Mouse (Mus musculus) left cerebral cortex, postnatal 14 days (tissue): Measurements from ENCODE around the gene Tmtc2. TPM values are rescaled to one million over a fixed set of nuclear protein-coding genes. Genes with fewer than 3 reads are reported as not detected.

Source experiments
- DNase-seq, 2 experiments: peaks; one replicate each; pipeline ENCODE4 v3.0.0; 2021 to 2022; ENCODE audit warnings: low spot score in 2 of 2, mixed read lengths in 1 of 2
- intact Hi-C: fragments of 180-260 bp; cut with DNase I; formaldehyde crosslinking; loops from one replicate; pipeline ENCODE4 v1.15.1; 2025
- total RNA-seq, 2 experiments: library from RNA; stranded (reverse); gene quantifications; 2 replicates each; pipeline ENCODE4 v1.2.3; 2021

The Tmtc2 gene
- total RNA-seq, 2 experiments from 2014 or later, result 9.4 to 10.8 TPM

- intact Hi-C loops, result no loop called here
- no peak for DNase-seq
Observed at GRCm38 (mm10) chr10:105509146-105509895, 64.9 kb downstream of the Tmtc2 start.

DNA sequence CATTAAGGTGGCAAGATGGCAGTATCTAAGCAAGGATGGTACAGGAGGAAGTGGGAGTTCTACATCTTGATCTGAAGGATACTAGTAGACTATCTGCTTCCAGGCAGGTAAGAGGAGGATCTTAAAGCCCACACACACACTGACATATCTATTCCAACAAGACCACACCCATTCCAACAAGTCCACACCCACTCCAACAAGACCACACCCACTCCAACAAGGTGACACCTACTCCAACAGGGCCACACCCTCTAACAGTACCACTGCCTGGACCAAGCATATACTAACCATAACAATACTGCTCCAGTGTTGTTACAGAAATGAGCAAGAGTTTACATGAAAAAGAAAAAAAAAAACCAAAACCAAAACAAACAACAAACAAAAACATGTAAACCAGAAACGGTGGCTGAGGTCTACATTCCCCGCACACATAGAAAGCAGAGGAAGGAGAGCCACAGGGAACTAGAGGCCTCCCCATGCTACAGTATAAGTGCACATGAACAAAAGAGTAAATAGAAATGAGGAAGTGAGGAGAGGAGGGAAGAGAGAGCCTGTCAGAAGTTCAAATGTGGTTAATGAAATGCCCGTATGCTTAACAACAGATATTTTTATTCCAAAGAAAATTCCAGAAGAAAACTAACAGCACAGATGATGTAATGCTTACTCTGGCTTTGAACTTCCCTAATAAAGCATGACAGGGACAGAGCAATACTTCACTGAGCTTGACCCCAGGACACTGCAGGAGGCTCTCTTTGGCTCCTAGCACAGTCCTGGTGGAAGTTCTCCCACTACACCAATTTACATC, 66.1 kb downstream of the Tmtc2 start:
- DNase-seq, result no peak
- intact Hi-C loops, result no loop called here

DNA sequence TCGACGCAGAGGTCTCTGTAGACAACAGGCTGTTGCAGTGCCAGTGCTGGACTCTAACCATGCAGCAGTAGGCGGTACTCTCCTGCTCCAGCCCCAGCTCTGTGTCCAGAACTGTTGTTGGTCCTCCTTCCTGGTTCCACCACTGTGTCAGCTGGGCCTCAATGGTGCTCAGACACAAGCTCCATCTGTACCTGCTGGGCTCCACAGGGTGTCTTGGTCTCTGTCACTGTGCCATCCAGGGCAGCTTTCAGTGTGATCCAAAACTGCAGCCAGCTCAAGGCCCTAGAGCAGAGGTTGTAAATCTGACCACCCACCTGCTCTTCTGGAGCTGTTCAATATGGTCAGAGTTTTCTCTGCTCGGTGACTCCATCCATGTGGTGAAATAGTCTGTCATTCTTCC, 68.2 kb downstream of the Tmtc2 start:
- no peak for DNase-seq
- intact Hi-C loops, result no loop called here

DNA sequence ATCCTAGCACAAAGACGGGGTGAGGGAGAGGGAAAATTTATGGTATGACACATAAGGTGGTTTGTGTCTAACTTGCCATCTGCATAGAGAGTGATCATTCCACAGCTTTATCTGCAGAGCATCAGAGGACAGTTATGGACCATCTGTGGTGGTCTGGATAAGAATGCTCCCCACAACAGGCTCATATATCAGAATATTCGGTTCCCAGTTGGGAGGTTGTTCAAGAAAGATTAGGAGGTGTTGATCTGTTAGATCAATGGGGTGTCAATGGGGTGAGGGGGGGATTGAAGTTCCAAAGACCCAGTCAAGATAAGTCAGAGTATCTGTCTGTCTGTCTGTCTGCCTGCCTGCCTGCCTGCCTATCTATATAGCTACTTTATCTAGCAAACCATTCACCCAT, 69.8 kb downstream of the Tmtc2 start:
- DNase-seq, result no peak
- intact Hi-C loops, result no loop called here

GRCm38 (mm10) chr10:105501736-105502135, 72.5 kb downstream of the Tmtc2 start:
- intact Hi-C loops, result no loop called here
- DNase-seq, result no peak

DNA sequence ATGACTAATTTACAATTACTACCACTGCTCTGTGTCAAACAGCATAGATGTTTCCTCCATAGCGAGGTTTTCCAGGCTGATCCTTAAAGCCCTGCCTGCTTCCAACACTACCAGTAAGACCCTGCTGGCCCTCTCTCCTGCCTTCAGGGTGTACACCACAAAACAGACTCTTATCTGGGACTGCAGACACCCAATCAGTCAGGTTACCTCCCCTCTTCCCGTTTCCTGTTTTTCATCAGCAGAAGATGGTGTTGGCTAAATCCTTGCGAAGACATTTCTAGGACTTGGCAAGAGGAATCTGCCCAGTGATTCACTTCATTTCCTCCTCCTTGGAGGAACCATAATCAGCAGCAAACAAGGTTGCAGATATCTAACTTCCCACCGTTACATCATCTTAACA, 73.8 kb downstream of the Tmtc2 start:
- intact Hi-C loops, result no loop called here
- DNase-seq, result no peak

DNA sequence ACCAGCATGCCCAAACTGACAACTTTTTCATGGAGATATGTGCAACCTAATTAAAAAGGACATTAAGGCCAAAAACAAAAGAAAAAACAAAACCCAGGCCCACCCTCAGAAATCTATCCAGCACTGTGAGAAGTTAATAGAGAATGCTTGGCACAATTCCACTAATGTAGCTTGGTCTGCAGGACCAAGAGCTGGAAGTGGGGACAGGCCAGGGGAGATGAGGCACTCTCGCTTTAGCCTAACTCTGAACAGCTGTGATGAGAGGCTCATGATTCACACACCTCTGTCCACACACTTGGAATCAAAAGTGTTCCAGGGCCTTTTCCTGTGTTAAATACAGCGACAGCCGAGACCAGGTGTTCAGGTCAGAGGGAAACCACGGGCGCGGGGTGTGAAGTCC, 79.0 kb downstream of the Tmtc2 start:
- DNase-seq, result no peak
- intact Hi-C loops, result no loop called here

- intact Hi-C loops, result no loop called here
- no peak for DNase-seq
Observed at GRCm38 (mm10) chr10:105492485-105492884, 81.8 kb downstream of the Tmtc2 start.

DNA sequence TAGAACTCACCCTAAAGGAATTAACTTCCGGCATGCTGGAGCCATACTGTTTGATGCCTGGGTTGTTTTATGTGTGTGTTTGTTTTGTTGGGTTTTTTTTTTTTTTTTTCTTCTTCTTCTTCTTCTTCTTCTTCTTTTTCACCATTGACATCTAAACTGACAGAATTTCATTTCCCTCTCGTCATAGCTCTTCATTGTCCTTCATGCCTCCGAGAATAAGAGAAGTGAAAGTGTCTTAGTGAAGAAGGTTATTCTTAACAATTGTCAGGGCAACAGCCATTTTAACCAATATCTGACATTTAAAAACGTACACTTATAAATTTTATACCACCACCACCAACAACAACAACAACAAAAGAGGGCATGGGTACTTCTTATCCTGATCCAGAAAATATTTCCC, 83.5 kb downstream of the Tmtc2 start:
- intact Hi-C loops, result no loop called here
- no peak for DNase-seq

- intact Hi-C loops, result no loop called here
- DNase-seq, result peak in 1 of 2 experiments; percentile 13
Observed at GRCm38 (mm10) chr10:105489970-105490735, 84.1 kb downstream of the Tmtc2 start.

DNA sequence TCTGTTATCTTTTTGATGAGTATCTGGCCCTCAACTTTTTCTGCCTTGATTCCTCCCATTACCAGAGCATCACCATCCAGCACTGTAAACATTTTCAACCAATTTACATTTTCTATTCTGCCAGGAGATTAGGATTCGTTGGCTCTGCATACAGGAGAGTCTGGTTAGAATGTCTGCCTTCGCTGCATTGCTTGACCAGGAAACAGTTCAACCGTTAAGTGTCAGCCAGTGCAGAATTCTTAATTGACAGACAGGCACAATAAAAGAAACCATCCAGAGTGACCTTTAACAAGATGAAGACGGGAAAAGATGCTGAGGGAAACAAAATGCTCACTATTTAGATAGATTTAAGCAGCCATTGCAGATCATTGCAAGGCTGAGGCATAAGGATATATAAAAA, 87.3 kb downstream of the Tmtc2 start:
- intact Hi-C loops, result no loop called here
- no peak for DNase-seq

GRCm38 (mm10) chr10:105484355-105485094, 89.7 kb downstream of the Tmtc2 start:
- intact Hi-C loops, result no loop called here
- no peak for DNase-seq

DNA sequence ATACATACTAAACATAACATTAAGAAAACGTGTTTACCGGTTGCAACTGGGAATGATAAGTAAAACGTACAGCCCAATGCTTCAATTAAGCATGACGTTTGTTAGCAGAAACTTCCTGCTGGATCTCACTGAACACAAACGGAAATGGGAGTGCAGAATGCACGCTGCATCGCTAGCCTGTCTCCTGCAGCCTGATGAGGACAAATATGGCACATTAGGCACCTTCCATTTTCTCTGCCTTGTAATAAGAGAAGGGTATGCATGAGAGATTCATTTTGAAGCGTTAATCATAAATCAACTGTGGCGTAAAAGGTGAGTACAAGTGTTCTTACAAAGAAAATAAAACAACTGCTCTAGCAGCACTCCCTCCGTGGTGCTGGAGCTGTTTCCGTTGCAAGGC, 94.5 kb downstream of the Tmtc2 start:
- intact Hi-C loops, result no loop called here

GRCm38 (mm10) chr10:105477623-105478238, 96.5 kb downstream of the Tmtc2 start:
- intact Hi-C loops, result no loop called here
- peak; percentile 12 to 46 for DNase-seq

More for the DNA sequence above, 94.5 kb downstream of the Tmtc2 start:
- DNase-seq, result no peak

GRCm38 (mm10) chr10:105474162-105474830, 100.0 kb downstream of the Tmtc2 start:
- DNase-seq, result no peak
- intact Hi-C loops, result no loop called here

- intact Hi-C loops, result no loop called here
Observed at GRCm38 (mm10) chr10:105464378-105464777, 109.9 kb downstream of the Tmtc2 start.

DNA sequence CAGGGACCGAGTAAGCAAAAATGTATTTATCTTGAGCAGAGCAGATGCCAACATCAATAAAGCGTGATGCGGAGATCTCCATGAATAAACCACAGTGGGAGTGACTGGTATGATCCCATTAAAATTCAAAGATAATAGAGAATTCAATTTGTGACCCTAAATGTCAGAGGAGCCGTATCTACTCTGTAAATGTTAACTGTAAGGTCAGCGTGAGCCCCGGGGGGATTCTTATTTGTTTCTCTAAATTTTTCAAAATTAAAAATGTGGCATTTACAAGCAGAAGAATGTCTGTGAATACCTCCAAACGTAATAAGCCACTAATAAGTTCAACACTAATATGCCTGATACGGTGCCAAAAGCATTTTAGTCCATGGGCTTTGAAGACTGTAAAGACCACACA, 120.8 kb downstream of the Tmtc2 start:
- intact Hi-C loops, result no loop called here
- no peak for DNase-seq

More at GRCm38 (mm10) chr10:105464378-105464777, 109.9 kb downstream of the Tmtc2 start:
- DNase-seq, result no peak

GRCm38 (mm10) chr10:105447191-105447590, 127.1 kb downstream of the Tmtc2 start:
- intact Hi-C loops, result no loop called here
- no peak for DNase-seq
